Mouse (Mus musculus): ENCODE results near the gene Hist2h2aa2.
"Not testable (repeated sequence)": the region's sequence is repeated elsewhere in the genome, so short reads cannot be mapped to it uniquely, and the experiment has no call there.

Gene Hist2h2aa2

GRCm38 (mm10) chr3:96239949-96240798 is at the start of gene Hist2h2aa2:
TSS of gene Hist2h2aa2 (minus strand) at chr3:96240276.
- peak; percentile 96 to 100 for DNase-seq

GRCm38 (mm10) chr3:96289201-96289600 is 49.1 kb upstream of the Hist2h2aa2 start:
- DNase-seq = no peak

- not testable (repeated sequence) for DNase-seq
Observed at GRCm38 (mm10) chr3:96287334-96287733, 47.3 kb upstream of the Hist2h2aa2 start.

DNA sequence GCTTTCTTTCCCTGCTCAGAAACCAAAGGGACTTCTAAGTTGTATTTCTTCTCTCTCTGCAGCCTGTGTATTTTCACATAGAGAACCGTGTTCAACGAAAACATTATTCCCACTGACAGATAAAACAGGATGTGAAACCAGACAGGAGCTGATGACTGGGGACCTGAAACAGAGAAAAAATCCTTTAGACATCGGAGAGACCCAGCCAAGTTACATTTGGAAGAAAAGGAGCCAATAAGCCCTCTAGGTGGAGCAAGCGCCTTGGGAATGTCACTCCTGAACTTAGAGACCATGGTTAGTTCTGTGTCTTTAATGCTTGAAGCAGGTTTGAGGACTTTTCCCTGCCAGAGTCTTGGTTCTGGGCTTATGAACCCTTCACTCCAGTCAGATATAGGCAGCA is 44.4 kb upstream of the Hist2h2aa2 start:
- no peak for DNase-seq

GRCm38 (mm10) chr3:96280660-96281059 is 40.6 kb upstream of the Hist2h2aa2 start:
- DNase-seq = no peak

DNA sequence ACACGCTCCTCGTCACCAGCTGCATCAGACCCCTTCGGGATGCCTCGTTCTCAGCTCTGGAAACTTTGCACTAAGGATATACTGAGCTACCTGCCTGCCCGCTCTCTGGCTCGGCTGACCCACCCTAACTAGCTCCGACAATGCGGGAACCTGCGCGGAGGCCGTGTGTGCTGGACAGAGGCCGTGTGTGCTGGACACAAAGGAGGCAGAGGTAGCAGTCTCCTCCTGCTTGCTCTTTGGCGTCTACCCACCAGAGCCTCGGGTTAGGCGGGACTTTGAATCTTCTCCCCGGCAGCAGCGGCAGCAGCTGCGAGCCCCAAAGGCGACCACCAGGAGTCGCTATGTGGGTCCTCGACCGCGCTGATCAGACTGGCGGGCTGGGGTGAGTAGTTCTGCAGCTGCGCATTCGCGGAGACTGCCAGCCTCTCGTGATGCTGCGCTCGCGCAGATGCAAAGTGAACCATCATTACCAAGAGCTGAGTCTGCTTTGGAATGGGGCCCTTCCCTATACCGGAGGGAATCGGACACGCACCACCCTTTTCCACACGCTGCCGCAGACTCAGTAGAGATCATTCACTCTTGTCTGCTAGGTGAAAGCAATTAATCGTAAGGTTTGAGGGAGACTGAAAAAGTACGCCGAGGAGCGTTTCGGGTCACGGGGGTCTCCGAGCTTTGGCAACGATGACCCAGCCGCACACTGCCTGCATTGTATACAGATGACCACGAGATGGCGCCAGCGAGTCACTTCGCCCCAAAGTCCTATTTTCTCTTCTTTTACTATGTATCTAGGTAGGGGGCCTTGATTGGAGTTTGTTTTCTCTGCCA is 37.9 kb upstream of the Hist2h2aa2 start:
- DNase-seq = peak; percentile 89 to 91

GRCm38 (mm10) chr3:96277428-96277799 is 37.3 kb upstream of the Hist2h2aa2 start:
- peak in 1 of 2 experiments; percentile 61 for DNase-seq

GRCm38 (mm10) chr3:96273591-96274465 is 33.8 kb upstream of the Hist2h2aa2 start:
- DNase-seq = no peak

GRCm38 (mm10) chr3:96269511-96270474 is 29.7 kb upstream of the Hist2h2aa2 start, which contains the start of gene Hist2h2bb:
TSS of gene Hist2h2bb (plus strand) at chr3:96269752.
- DNase-seq = peak; percentile 91 to 94

DNA sequence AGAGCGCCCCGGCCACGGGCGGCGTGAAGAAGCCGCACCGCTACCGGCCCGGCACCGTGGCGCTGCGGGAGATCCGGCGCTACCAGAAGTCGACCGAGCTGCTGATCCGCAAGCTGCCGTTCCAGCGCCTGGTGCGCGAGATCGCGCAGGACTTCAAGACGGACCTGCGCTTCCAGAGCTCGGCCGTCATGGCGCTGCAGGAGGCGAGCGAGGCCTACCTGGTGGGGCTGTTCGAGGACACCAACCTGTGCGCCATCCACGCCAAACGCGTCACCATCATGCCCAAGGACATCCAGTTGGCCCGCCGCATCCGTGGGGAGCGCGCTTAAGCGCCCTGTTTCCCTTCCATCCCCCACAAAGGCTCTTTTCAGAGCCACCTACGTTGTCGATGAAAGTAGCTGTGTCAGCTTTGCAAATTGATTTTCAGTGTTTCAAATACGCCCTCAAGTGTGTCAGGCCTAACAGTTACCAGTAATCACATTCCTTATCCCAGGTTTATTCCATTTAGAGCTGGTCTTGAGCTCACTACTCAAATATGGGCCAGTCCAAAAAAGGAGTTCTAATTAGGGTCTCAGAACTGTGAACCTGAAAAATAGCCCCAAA is 28.8 kb upstream of the Hist2h2aa2 start:
- peak; percentile 38 to 52 for DNase-seq

- DNase-seq = peak; percentile 85 to 88
Observed at GRCm38 (mm10) chr3:96268051-96268775, 28.1 kb upstream of the Hist2h2aa2 start, which contains the start of gene Hist2h3b. TSS of gene Hist2h3b (plus strand) at chr3:96268654.

DNA sequence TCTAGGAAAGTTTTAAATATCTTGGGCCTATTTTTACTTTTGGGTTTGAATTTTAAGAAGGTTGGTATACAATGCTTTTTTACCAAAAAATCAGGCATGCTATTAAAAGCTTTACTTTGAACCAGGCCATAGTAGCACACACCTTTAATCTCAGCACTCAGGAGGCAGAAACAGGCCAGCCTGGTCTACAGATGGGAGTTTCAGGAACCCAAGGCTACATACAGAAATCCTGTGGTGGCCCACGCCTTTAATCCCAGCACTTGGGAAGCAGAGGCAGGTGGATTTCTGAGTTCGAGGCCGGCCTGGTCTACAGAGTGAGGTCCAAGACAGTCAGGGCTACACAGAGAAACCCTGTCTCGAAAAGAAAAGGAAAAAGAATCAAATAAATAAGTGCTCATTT is 27.5 kb upstream of the Hist2h2aa2 start:
- DNase-seq = no peak

GRCm38 (mm10) chr3:96266132-96266710 is 26.1 kb upstream of the Hist2h2aa2 start:
- DNase-seq = no peak

DNA sequence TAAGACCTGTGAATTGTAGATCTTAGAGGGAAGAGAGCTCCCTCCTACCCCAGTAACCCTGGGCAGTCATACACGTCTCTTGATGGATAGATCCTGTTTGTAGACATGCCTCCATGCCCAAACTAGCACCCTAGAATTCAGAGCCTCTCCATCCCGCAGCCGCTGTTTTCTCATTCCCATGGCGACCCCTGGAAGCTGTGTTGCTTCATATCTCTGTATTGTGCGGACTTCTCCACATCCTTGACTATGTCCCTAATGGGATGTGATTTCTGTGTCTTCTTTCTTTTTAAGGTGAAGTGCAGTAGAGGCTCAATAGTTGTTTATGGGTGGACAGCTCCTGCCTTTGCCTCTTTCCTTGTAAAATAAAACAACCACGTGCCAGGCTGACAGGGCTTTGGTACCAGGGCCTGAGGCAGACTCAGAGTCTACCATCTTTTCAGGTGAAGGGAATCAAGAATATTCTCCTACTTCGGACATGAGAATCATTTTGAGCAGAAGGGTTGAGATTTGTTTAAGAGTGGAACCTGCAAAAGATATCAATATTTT is 24.4 kb upstream of the Hist2h2aa2 start:
- DNase-seq = no peak

DNA sequence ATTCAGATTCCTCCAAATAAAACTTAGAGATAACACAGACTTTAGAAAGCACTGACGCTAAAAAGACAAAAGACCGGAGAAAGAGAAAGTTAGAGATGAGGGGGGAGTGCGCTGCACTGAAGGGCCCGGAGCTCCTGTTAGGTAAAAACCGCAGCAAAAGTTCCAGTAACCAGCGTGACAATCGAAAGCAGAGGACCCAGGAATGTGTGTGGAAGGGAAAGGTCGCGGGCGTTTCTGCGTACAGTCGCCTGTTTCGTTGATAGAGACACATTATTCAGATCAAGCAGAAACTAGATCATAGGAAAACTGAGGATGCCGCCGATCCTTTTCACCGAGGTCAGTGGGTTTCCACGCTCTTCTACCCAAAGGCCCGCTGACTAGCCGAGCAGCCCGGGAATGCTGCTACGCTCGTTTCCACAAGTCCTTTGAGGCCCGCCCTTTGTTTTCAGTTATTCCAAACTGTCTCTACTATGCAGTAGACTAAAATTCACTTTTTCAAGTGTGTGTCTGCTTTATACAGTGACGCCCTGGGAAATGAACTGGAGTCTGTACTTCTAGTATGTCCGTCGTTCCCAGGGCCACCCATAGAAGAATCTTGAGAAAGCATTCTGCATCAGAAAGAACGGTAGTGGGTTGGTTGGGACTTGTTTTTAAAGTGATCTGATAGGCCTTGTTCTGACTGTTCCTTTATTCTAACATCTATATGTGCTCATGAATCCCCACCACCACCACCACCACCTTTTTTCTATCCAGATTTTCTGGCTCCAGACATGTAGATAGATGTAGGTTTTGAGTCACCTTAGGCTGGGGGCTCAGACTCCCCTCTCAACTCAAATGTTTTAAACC is 23.7 kb upstream of the Hist2h2aa2 start:
- peak; percentile 61 to 66 for DNase-seq

GRCm38 (mm10) chr3:96262979-96263550 is 23.0 kb upstream of the Hist2h2aa2 start, which contains the start of gene Hist2h4:
TSS of gene Hist2h4 (minus strand) at chr3:96263311.
- DNase-seq = peak; percentile 95 to 98

DNA sequence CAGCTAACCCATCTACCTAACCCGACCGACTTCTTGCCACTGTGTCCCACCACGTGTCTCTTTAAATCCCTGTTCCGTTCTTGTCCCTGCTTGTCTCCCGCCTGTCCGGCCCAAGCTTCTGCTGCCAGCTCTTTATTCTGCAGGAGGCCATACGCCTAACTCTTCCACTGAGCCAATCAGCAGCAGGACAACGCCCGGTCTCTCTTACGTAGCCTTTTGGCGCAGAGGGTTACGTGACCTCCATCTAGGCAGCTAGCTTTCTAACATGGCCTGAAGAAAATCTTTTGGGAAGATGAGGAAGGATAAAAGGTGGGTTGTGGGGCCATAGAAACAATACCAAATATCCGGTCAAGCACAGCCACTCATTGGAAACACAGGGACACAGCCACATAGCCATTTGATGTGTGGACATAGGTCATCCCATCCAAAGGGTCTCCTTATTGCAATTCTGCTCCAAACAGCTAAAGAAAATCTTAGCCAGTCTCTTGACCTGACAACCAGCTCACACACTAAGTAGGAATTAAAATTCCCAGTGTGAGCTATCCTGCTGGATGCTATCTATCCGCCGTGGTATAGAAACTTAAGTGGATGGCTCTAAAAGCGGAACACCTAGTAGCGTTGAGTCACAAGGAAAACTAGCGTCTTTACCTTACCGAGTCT is 22.3 kb upstream of the Hist2h2aa2 start:
- peak; percentile 88 to 91 for DNase-seq

Measured in cerebellum, postnatal 25 days (tissue).